Mouse (Mus musculus): Measurements from ENCODE around the gene Siglecg.

Siglecg gene

DNA sequence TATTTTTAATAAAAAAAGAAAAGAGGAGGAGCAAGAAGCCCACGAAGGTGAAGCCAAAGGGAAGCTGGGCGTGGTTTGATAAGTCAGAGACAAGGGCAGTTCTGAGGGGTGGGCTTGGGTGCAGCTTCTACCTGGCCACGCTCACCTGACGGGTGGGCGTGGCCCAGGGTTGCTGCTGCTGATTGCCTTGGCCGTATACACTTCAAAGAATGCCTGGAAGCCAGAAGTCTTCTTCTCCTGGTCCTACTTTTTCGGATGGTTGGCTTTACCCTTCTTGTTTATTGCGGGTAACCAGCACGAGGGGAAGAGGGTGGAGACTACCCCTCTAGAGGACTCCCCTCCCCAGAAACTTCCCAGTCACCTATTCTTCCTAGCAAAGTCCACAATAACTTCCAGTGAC lies 34.7 kb downstream of the Siglecg start:
- no peak for DNase-seq (ENCODE audit: low read depth)

DNA sequence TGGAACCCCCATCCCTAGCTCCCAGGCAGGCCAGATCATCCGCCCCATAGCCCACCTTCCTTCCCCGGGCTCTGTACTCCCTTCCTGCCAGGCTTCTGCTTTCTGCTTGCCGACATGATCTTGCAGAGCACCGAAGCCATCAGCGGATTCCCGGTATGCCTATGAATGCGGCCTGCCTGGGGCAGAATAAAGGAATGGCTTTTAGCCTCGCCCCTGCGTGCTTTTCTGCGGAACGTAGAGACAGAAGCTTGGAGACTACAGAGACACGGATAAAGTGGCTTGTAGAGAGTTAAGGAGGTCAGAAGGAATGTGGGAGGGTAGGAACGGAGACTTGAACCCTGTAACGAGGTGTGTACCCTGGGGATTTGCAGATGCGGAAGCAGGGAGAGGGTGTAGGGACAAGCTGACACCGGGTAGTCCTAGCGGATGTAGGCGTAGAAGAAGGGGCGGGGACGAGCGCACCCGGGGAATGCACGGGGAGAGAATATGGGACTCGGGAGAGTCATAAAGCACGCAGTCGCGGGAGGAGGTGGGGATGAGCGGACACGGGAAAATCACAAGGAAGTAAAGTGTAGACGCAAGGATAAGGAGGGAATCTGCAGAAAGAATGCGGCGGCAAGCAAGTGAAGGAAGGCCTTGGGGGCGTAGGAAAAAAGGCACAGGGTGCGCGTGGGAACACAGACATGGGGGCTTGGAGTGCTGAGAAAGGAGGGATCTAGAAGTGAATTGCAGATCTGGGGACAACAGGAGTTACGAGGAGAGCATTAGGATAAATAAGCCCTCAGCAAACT lies 35.3 kb downstream of the Siglecg start:
- DNase-seq (ENCODE audit: low read depth): peak; percentile 49

DNA sequence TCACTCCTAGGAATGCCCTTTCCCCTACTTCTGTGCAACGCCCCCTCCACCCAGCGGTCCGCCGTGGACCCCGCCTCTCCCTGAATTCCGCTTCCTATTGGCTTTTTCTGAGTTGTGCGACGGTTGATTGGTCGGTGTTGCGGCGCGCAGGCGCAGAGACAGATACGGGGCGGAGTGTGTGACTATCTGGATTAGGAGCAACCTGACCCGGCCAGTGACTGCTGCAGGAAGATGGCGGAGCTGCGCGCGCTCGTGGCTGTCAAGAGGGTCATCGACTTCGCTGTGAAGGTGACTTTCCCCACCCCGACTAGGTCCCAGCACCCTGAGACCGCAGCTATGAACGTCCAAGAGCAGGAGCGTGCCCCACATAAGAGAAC lies 35.9 kb downstream of the Siglecg start, which contains the start of the genes Etfb and Gm45233:
Gene Etfb, plus strand, starts transcription at position 167 of the 377 bp plus-strand sequence.
Gene Gm45233, plus strand, starts transcription at position 212 of the 377 bp plus-strand sequence.
- DNase-seq (ENCODE audit: low read depth): peak; percentile 90

DNA sequence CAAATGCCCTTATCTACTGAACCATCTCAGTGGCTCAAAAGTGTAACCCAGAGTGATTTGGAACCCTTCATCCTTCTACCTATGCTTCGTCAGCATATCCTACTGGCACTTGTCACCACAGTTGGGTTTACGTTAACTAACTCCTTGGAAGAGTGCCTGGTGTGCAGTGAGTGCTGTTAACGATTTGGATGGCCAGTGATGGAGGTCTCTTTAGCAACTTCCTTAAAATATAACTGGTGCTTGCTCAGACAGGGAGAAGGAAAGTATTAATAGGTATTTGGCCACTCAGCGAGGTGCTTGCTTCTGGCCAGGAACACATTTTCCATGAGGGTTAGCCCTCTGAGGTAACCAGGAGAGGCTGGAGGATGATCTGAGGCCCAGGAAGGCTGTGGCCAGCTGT lies 39.8 kb downstream of the Siglecg start:
- DNase-seq (ENCODE audit: low read depth): no peak

DNA sequence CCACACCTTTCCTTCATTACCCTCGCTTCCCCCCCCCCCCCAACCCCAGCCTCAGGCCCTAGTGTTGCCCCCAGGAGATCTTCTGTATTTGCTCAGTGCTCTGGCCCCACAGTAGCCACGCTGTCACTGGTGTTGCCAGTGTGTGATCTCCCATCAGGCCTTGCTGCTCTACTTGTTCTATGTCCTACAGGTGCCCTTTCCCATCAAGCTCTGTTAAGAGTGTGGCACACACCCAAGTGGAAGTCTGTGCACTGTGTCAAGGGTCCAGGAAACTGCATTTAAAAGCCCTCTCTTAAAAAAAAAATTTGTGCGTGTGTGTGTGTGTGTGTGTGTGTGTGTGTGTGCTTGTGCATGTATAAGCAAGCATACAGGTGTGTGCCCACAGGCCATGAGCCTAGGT lies 40.2 kb downstream of the Siglecg start:
- DNase-seq (ENCODE audit: low read depth): no peak

DNA sequence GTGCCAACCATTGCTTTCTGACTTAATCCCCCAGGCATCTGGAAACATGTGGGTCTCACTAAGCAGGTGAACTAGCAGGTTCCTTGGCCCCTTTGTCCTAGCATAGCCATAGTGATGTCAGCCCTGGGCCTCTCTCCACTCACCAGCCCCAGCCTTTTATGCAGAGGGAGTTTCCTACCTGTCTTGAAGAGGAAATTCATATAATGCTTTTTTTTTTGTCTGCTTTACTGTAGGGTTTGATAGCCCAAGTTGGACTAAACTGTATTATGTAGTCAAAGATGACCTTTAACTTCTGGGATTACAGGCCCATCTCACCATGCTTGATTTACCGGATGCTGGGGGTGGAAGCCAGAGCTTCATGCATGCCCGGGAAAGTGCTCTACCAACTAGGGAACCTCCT lies 41.8 kb downstream of the Siglecg start:
- no peak for DNase-seq (ENCODE audit: low read depth)

DNA sequence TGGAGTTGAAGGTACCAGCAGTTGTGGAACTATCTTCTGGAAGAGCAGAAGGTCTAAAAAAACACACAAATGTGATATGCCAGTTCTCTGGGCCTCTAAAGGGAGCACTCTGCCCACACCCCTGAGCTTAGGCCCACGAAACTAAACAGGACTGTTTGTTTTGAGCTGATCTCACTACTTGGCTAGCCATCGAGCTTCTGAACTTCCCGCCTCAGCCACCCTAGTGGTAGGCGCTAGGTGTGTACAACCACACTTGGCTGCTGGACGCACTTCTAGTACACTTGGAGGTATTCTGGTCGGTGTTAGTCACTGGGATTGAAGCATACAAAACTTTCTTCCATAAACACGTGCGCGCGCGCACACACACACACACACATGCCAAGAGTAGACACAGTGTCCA lies 43.7 kb downstream of the Siglecg start:
- no peak for DNase-seq (ENCODE audit: low read depth)

DNA sequence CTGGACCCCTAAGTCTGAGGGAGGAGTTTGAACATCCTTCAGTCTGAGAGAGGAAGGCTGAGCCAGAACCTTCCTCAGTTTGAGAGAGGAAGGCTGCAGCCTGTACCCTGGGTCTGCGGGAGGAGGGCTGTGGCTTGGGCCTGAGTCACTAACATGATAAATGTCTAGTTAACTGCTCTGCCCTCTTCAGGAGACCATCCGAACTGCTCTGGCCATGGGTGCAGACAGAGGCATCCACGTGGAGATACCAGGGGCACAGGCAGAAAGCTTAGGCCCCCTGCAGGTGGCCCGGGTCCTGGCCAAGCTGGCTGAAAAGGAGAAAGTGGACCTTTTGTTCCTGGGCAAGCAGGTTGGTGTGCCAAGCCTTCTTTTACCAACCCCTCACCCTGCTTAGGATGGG lies 44.6 kb downstream of the Siglecg start:
- peak; percentile 38 for DNase-seq (ENCODE audit: low read depth)

DNA sequence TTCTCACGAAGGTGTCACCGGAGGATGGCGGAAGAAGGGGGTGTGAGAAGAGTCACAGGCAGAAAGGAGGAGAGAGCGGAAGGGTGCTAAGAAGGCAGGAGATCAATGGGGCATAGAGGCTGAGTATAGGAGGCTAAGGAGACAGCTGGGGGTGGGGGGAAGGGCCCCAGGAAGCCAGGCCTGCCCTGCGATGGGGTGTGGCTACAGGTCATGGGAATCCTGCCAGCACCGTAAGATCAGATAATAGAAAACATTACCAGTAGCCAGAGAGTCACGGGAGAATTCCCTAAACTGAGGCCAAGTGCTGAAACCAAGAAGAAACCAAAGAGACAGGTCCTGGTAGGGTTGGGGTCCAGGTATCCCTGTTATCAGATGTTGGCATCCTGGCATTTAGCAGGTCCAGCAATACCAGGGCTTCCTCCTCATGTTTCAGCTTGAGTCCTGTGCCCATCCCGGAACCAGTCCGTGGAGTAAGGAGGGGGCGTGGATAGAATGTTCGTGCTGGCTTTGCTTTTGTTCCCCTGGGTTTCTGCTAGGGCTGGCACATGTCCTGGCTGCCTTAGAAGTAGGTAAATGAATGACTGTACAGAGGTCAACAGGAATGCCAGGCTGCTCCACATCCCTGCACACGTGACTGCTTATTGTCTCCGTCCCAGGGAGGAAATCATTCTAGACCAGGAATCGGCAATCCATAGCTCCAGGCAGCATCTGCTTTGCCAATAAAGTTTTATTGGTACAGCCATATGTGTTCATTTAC lies 45.8 kb downstream of the Siglecg start:
- DNase-seq (ENCODE audit: low read depth): no peak

DNA sequence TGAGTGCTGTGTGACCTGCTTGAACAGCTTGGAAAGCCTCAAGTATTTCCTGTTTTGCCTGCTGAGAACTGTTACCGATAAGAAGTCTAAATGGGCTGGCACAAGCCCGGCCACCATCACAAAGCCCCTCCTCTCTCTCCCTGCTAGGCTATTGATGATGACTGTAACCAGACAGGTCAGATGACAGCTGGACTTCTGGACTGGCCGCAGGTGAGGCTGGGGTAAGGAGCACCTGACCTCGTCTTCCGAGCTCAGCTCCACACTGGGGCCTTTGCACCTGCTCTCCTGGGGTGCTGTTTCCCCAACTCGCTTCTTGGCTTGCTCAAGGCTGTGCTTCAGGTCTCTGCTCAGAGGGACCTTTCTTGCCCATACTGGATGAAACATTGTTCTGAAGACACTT lies 46.4 kb downstream of the Siglecg start:
- DNase-seq (ENCODE audit: low read depth): no peak

DNA sequence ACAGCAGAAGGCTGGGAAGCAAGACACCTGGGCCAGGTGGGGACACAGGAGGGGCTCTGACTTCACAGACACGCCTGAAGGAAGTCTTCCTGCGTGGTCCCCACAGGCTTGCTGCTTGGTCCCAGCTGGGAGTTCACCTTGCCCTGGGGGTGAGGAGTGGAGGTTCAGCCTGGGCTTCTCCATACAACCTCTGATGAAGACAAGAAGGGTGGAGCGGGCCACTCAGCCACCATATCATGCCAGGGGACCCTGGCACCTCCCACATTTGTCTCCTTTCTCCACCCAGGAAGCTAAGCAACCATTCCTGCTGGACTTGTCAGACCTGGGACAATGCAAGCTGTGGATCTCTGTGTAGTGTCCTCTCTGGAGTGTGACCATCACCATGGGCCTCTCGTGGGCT lies 54.8 kb downstream of the Siglecg start, which contains the start of gene Vsig10l:
Gene Vsig10l, plus strand, starts transcription at position 301 of the 400 bp plus-strand sequence.
- no peak for DNase-seq (ENCODE audit: low read depth)

DNA sequence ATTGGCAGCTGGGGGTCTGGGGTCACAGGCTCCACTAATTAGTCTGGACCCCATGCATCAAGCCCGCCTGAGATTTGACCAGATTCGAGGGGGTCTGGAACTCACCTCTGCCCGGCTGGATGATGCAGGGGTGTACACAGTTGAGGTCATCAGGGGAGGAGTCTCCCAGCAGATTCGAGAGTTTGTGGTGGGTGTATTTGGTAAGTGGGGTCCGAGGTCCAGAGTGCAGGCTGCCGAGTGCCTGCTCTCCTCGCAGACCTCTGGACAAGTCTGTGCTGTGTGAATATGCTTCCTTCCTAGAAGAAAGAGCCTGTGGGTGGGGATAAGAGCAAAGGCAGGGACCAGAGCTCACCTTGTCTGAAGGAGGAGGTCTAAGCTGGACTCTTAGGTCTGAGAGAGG lies 56.0 kb downstream of the Siglecg start:
- DNase-seq (ENCODE audit: low read depth): no peak

DNA sequence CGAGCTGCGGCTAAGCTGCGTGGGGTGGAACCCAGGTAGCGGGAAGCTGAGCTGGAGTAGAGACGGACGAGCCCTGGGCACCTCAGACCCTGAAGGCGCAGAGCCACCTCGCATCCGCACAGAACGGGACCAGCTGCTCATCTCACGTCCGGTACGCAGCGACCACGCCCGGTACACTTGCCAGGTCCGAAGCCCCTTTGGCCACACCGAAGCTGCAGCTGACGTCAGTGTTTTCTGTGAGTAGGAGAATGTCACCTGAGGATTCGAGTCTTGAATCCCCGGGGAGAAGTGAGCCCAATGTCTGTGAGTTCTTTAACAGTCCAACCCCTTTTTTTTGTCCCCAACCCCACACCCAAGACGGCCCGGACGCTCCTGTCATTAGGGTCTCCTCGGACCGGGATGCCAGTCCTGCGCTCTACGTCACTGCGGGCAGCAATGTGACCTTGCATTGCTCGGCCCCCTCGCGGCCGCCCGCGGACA lies 56.9 kb downstream of the Siglecg start:
- no peak for DNase-seq (ENCODE audit: low read depth)

DNA sequence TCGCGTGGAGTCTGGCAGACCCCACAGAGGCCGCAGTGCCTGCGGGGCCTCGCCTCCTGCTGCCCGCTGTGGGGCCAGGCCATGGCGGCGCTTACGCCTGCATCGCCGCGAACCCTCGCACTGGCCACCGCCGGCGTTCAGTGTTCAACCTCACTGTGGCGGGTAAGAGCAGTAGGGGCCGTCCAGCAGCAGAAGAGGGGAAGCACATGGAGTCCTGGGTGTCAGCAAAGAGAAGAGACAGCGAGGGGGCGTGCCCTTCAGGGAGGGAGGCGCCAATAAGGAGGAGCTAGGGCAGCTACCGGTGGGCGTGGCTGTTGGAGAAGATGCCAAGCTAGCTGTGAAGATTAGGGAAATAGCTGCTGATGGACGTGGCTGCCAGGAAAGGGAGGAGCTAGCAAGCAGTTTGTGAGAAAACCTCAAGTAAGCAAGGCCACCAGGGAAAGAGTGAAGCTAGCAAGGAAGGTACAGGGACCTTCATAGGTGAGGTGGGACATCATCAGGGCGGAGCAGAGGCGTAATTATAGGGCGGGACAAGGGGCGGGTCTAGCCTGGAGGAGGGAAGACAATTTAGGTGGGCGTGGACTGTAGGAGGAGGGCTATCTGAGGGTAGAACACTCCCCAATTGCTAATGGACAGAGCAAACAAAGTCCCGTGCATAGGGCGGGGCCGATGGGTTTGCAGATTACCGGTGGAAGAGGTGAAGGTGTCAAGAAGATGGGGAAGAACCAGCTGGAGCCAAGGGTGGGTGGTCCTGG lies 57.5 kb downstream of the Siglecg start:
- DNase-seq (ENCODE audit: low read depth): peak; percentile 92

DNA sequence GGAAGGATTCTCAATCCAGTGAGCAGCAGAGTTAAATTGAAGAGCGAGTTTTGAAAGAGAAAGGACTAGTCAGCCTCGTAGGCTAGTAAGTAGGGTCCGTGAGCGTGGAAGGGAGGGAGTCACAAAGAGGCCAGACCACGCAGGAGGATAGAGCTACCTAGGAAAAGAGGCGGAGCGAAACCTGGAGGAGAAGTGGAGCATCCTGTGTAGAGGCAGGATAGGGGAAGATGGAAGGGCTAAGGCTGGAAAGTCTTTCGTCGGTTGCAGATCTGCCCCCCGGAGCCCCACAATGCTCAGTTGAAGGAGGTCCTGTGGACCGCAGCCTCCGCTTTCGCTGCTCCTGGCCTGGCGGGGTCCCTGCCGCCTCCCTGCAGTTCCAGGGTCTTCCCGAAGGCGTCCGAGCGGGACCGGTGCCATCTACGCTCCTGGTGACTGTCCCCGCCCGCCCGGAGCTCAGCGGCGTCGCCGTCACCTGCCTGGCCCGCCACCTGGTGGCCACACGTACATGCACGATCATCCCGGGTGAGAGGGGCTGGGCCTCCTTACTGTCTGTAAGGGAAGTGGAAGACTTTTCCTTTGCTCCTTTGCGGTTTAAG lies 58.2 kb downstream of the Siglecg start:
- peak; percentile 60 for DNase-seq (ENCODE audit: low read depth)

Data from c-Kit-positive CD71-positive TER-119-negative erythroid progenitor cells, embryonic 14.5 days (primary cell).